Mouse (Mus musculus) cortical plate, adult 2 months (tissue): Measurements from ENCODE around the gene Cacna2d3. TPM values are rescaled to one million over a fixed set of nuclear protein-coding genes. Genes with fewer than 3 reads are reported as not detected.

Experiments used
- H3K27ac ChIP-seq: fragments of 200-500 bp; 2 replicates; pipeline ENCODE4 v1.5.1; 2012; ENCODE audit warnings: low read length, control low read depth, inconsistent platforms; ENCODE audit not compliant: insufficient read depth
- H3K4me1 ChIP-seq: fragments of 200-500 bp; 2 replicates; pipeline ENCODE4 v1.6.1; 2011; ENCODE audit warnings: low read length; ENCODE audit not compliant: control insufficient read depth, insufficient read depth
- H3K4me3 ChIP-seq: fragments of 200-500 bp; 2 replicates; pipeline ENCODE4 v1.5.1; 2011; ENCODE audit warnings: mild to moderate bottlenecking, low read length, control low read depth; ENCODE audit not compliant: insufficient read depth
- CTCF ChIP-seq: fragments of 200-500 bp; IDR thresholded peaks from 2 replicates; pipeline ENCODE4 v1.5.1; 2011; ENCODE audit warnings: mild to moderate bottlenecking, control low read depth, low read length; ENCODE audit not compliant: insufficient read depth; ENCODE audit errors: extremely low read depth
- POLR2A ChIP-seq: fragments of 200-500 bp; IDR thresholded peaks from 2 replicates; pipeline ENCODE4 v1.6.1; 2011; ENCODE audit warnings: mild to moderate bottlenecking, low read length, control low read depth; ENCODE audit not compliant: insufficient read depth; ENCODE audit errors: extremely low read depth
- polyA plus RNA-seq: library from polyadenylated mRNA; depleted of rRNA; stranded (reverse); fragments of >200 nt; gene quantifications from 2 replicates; pipeline ENCODE4 v1.2.3, GENCODE M21; 2012

Cacna2d3 gene
- polyA plus RNA-seq, 1 experiment, result 75.4 TPM

- TF ChIP-seq POLR2A (no peak), CTCF (no peak)
- Histone ChIP-seq H3K4me1 (no peaks in the 10 kb centered on the region), H3K27ac (no peak overlapping the region), H3K4me3 (no peak overlapping the region)
These were observed 607.7 kb downstream of the Cacna2d3 start for GRCm38 (mm10) chr14:29113852-29114450.

- H3K27ac ChIP-seq, result no peak overlapping the region
- H3K4me3 ChIP-seq, result no peak overlapping the region
- TF ChIP-seq POLR2A (no peak), CTCF (no peak)
- H3K4me1 ChIP-seq, result no peaks in the 10 kb centered on the region
These were observed 610.0 kb downstream of the Cacna2d3 start for GRCm38 (mm10) chr14:29111666-29112065.

- Histone ChIP-seq H3K27ac (no peak overlapping the region), H3K4me3 (no peak overlapping the region), H3K4me1 (no peaks in the 10 kb centered on the region)
- TF ChIP-seq CTCF (peak; percentile 37; the same call in 1 of the 2 replicates), POLR2A (no peak)
These were observed 611.1 kb downstream of the Cacna2d3 start for GRCm38 (mm10) chr14:29110351-29111091.

GRCm38 (mm10) chr14:29107464-29107863 lies 614.2 kb downstream of the Cacna2d3 start:
- no peaks in the 10 kb centered on the region for H3K4me1 ChIP-seq
- TF ChIP-seq CTCF, result no peak
- TF ChIP-seq POLR2A, result no peak
- H3K27ac ChIP-seq, result no peak overlapping the region
- no peak overlapping the region for H3K4me3 ChIP-seq

GRCm38 (mm10) chr14:29097776-29098175 lies 623.9 kb downstream of the Cacna2d3 start:
- Histone ChIP-seq H3K4me1 (no peaks in the 10 kb centered on the region), H3K27ac (no peak overlapping the region), H3K4me3 (no peak overlapping the region)
- TF ChIP-seq POLR2A (no peak), CTCF (no peak)

GRCm38 (mm10) chr14:29095431-29095830 lies 626.2 kb downstream of the Cacna2d3 start:
- H3K27ac ChIP-seq, result no peak overlapping the region
- no peaks in the 10 kb centered on the region for H3K4me1 ChIP-seq
- TF ChIP-seq POLR2A (no peak), CTCF (no peak)
- no peak overlapping the region for H3K4me3 ChIP-seq

GRCm38 (mm10) chr14:29090074-29090473 lies 631.6 kb downstream of the Cacna2d3 start:
- Histone ChIP-seq H3K4me3 (no peak overlapping the region), H3K27ac (no peak overlapping the region), H3K4me1 (no peaks in the 10 kb centered on the region)
- peak; percentile 84 for TF ChIP-seq CTCF
- TF ChIP-seq POLR2A, result no peak

- Histone ChIP-seq H3K4me1 (no peaks in the 10 kb centered on the region), H3K27ac (no peak overlapping the region), H3K4me3 (no peak overlapping the region)
- TF ChIP-seq CTCF, result no peak
- TF ChIP-seq POLR2A, result no peak
These were observed 635.1 kb downstream of the Cacna2d3 start for GRCm38 (mm10) chr14:29086528-29086927.

GRCm38 (mm10) chr14:29085493-29086159 lies 636.0 kb downstream of the Cacna2d3 start:
- Histone ChIP-seq H3K4me3 (no peak overlapping the region), H3K4me1 (no peaks in the 10 kb centered on the region), H3K27ac (no peak overlapping the region)
- TF ChIP-seq CTCF (no peak), POLR2A (no peak)

- no peak overlapping the region for H3K4me3 ChIP-seq
- no peak overlapping the region for H3K27ac ChIP-seq
- TF ChIP-seq POLR2A, result no peak
- TF ChIP-seq CTCF, result no peak
- no peaks in the 10 kb centered on the region for H3K4me1 ChIP-seq
These were observed 639.5 kb downstream of the Cacna2d3 start for GRCm38 (mm10) chr14:29082171-29082570.
